Mouse (Mus musculus) C2C12 (cell line): ENCODE measurements around the gene Rplp2.

ENCODE experiments used
- CEBPB ChIP-seq: IDR thresholded peaks from one replicate; pipeline ENCODE4 v1.6.1; 2011; ENCODE audit warnings: low read depth, mild to moderate bottlenecking, control low read depth, moderate library complexity
- CTCF ChIP-seq: IDR thresholded peaks from one replicate; pipeline ENCODE4 v1.5.1; 2011; ENCODE audit not compliant: control insufficient read depth, insufficient read depth, insufficient read length
- FOSL1 ChIP-seq: IDR thresholded peaks from one replicate; pipeline ENCODE4 v1.8.0; 2011; ENCODE audit warnings: mild to moderate bottlenecking, low read length; ENCODE audit not compliant: poor library complexity, insufficient read depth, severe bottlenecking
- MAX ChIP-seq: IDR thresholded peaks from one replicate; pipeline ENCODE4 v1.6.1; 2011; ENCODE audit warnings: mild to moderate bottlenecking, control low read depth
- MYOD1 ChIP-seq: IDR thresholded peaks from one replicate; pipeline ENCODE4 v1.6.1; 2011; ENCODE audit warnings: low read depth; ENCODE audit not compliant: control insufficient read depth, insufficient read length
- MYOG ChIP-seq: IDR thresholded peaks from one replicate; pipeline ENCODE4 v1.6.1; 2011; ENCODE audit not compliant: control insufficient read depth, insufficient read length; ENCODE audit errors: extremely low read depth
- USF1 ChIP-seq: IDR thresholded peaks from one replicate; pipeline ENCODE4 v1.6.1; 2011; ENCODE audit warnings: low read depth, mild to moderate bottlenecking, control low read depth, moderate library complexity

- TF ChIP-seq CTCF: no peak
- no peak for TF ChIP-seq MAX
- TF ChIP-seq MYOG: no peak
- TF ChIP-seq MYOD1: no peak
- TF ChIP-seq CEBPB: no peak
- TF ChIP-seq USF1: no peak
- TF ChIP-seq FOSL1: no peak
Measured at GRCm38 (mm10) chr7:141491151-141491550, 44.0 kb downstream of the Rplp2 start.
